Mouse (Mus musculus): Measurements from ENCODE around the gene Rps21.

DNA sequence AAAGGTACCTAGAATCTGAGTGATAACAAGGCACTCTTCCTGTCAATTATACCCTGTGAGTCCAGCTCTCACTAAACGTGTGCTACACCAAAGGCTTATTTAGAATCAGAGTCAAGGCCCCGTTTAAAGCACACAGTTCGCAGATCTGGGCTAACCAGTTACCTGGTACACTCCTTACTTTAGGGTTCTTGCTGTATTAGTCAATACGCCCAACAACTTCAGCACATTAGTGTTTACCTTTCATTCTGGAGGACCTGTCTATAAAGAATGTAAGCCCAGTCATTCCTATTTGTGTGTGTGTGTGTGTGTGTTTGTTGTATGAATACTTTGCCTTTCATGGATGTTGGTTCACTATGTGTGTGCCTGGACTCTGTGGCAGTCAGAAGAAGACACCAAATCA, 14.1 kb upstream of the Rps21 start:
- TF ChIP-seq POLR2A (IDR thresholded peaks at IDR 0.05; ENCODE audit: borderline replicate concordance, extremely low read depth, low read depth, low read length): no peak
- TF ChIP-seq CTCF (IDR thresholded peaks at IDR 0.05; ENCODE audit: insufficient read depth, low read length): no peak

Data from lung, adult 2 months (tissue).